Mouse (Mus musculus) urinary bladder, postnatal 36 days (tissue): ENCODE data around the gene Mob3a.
"Not testable (repeated sequence)": the region's sequence is repeated elsewhere in the genome, so short reads cannot be mapped to it uniquely, and the experiment has no call there.

Experiments
- DNase-seq, 2 experiments: peaks; one replicate each; pipeline ENCODE4 v3.0.0; 2022; ENCODE audit warnings: low spot score in 2 of 2, mixed read lengths in 1 of 2

Mob3a gene

GRCm38 (mm10) chr10:80663485-80664196 is 38.1 kb downstream of the Mob3a start:
- DNase-seq = no peak

- DNase-seq = peak in 1 of 2 experiments; percentile 46
Observed at GRCm38 (mm10) chr10:80661149-80661548, 40.6 kb downstream of the Mob3a start.

- peak in 1 of 2 experiments; percentile 73 for DNase-seq
Observed at GRCm38 (mm10) chr10:80659213-80659612, 42.6 kb downstream of the Mob3a start.

- no peak for DNase-seq
Observed at GRCm38 (mm10) chr10:80658841-80659202, 43.0 kb downstream of the Mob3a start.

GRCm38 (mm10) chr10:80658194-80658840 is 43.5 kb downstream of the Mob3a start:
- DNase-seq = no peak

GRCm38 (mm10) chr10:80656863-80657623 is 44.7 kb downstream of the Mob3a start, which contains the start of gene Btbd2:
Gene Btbd2 (minus strand): TSS chr10:80657071.
- no peak for DNase-seq

- peak; percentile 90 to 96 for DNase-seq
Observed at GRCm38 (mm10) chr10:80656130-80656862, 45.5 kb downstream of the Mob3a start.

GRCm38 (mm10) chr10:80655406-80656129 is 46.2 kb downstream of the Mob3a start:
- no peak for DNase-seq

- DNase-seq = no peak
Observed at GRCm38 (mm10) chr10:80654866-80655265, 46.9 kb downstream of the Mob3a start.

- no peak for DNase-seq
Observed at GRCm38 (mm10) chr10:80653156-80653720, 48.5 kb downstream of the Mob3a start.

GRCm38 (mm10) chr10:80650392-80650791 is 51.4 kb downstream of the Mob3a start:
- no peak for DNase-seq

GRCm38 (mm10) chr10:80649910-80650309 is 51.9 kb downstream of the Mob3a start:
- DNase-seq = not testable (repeated sequence)

- DNase-seq = no peak
Observed at GRCm38 (mm10) chr10:80646936-80647335, 54.8 kb downstream of the Mob3a start.

GRCm38 (mm10) chr10:80635345-80635744 is 66.4 kb downstream of the Mob3a start:
- no peak for DNase-seq
